Mouse (Mus musculus) stomach, postnatal 0 days (tissue): Measurements from ENCODE around the gene Wipi1. TPM values are rescaled to one million over a fixed set of nuclear protein-coding genes. Genes with fewer than 3 reads are reported as not detected.

ENCODE experiments used
- ATAC-seq: fragments of 200-750 bp; cut with Nextera tagmentation; 2 replicates; pipeline ENCODE4 v1.8.0; 2017; ENCODE audit not compliant: low FRiP score, low TSS enrichment
- DNase-seq: peaks from one replicate; pipeline ENCODE4 v3.0.0-alpha.2; 2016; ENCODE audit warnings: low spot score
- H3K27ac ChIP-seq: fragments of 300-500 bp; sonication (generic); replicated peaks from 2 replicates; pipeline ENCODE4 v1.5.1; 2014; ENCODE audit warnings: mild to moderate bottlenecking, control low read depth
- H3K27me3 ChIP-seq: fragments of 300-500 bp; sonication (generic); 2 replicates; pipeline ENCODE4 v1.6.1; 2014; ENCODE audit warnings: low read length; ENCODE audit not compliant: control insufficient read depth, insufficient read depth
- H3K36me3 ChIP-seq: fragments of 300-500 bp; sonication (generic); 2 replicates; pipeline ENCODE4 v1.6.1; 2014; ENCODE audit warnings: low read length, mixed read lengths; ENCODE audit not compliant: control insufficient read depth, insufficient read depth
- H3K4me1 ChIP-seq: fragments of 300-500 bp; sonication (generic); replicated peaks from 2 replicates; pipeline ENCODE4 v1.6.1; 2014; ENCODE audit warnings: antibody characterized with exemption; ENCODE audit not compliant: control insufficient read depth, insufficient read depth
- H3K4me2 ChIP-seq: fragments of 300-500 bp; sonication (generic); replicated peaks from 2 replicates; pipeline ENCODE4 v1.6.1; 2014; ENCODE audit warnings: low read depth, mild to moderate bottlenecking, control low read depth, moderate library complexity
- H3K4me3 ChIP-seq: fragments of 300-500 bp; sonication (generic); 2 replicates; pipeline ENCODE4 v1.5.1; 2014; ENCODE audit warnings: low read depth, low read length, control low read depth
- H3K9ac ChIP-seq: fragments of 300-500 bp; sonication (generic); 2 replicates; pipeline ENCODE4 v1.6.1; 2014; ENCODE audit warnings: mild to moderate bottlenecking, low read length, control low read depth, mixed read lengths
- H3K9me3 ChIP-seq: fragments of 300-500 bp; sonication (generic); 2 replicates; pipeline ENCODE4 v1.6.1; 2016; ENCODE audit warnings: low read length; ENCODE audit not compliant: control insufficient read depth
- CTCF ChIP-seq: IDR thresholded peaks from 2 replicates; pipeline ENCODE4 v1.5.1; 2016; ENCODE audit warnings: antibody characterized with exemption, low read depth, mild to moderate bottlenecking, moderate library complexity
- EP300 ChIP-seq: optimal IDR thresholded peaks from 2 replicates; pipeline ENCODE3; 2016; ENCODE audit warnings: antibody characterized with exemption
- WGBS: fragments of 180-500 bp; shearing (Covaris S2); extraction: QIAGEN DNeasy Blood & Tissue Kit; methylation state at CpG from one replicate; pipeline ENCODE4 v1.1.7; 2014; 5-methylcytosine and 5-hydroxymethylcytosine counted together
- polyA plus RNA-seq: library from polyadenylated mRNA; unstranded; fragments of >200 nt; fragmentation: Nextera tagmentation; extraction: Ambion mirVana; gene quantifications from 2 replicates; pipeline ENCODE4 v1.2.1, GENCODE M21; 2015

The Wipi1 gene
- polyA plus RNA-seq, 1 experiment from 2014 or later, result 40.5 TPM

DNA sequence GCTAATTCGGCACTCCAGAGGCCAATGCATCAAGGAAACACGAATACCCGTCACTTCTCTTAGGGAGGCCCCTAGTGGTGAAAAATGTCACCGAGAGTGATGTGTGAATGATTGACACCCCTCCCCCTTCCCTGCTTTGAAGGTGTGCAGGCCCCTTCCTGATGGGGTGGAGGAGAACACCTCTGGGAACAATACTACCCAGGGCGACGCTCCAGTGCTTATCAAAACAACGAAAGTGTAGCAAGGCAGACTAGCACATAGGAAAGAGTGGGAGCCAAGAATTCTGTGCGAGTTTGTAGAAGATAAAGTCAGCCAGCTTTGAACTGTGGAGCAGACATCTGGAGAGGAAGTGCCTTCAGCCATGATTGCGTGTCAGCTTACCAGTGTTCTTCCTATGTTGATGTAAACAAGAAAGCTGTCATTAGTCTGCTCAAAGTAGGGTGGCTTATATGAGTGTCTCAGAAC is 50.9 kb downstream of the Wipi1 start:
- WGBS, result 19% methylated on average over 9 of the region's 9 CpGs
- Histone ChIP-seq H3K36me3 (no peaks in the 10 kb centered on the region), H3K27me3 (no peaks in the 10 kb centered on the region), H3K9me3 (no peaks in the 10 kb centered on the region), H3K4me1 (no peaks in the 10 kb centered on the region), H3K27ac (no peak overlapping the region), H3K4me3 (no peak overlapping the region), H3K9ac (no peak overlapping the region), H3K4me2 (no peak overlapping the region)
- DNase-seq (peak; percentile 62), ATAC-seq (peak; percentile 24; the same call in 1 of the 2 replicates)
- TF ChIP-seq EP300 (no peak), CTCF (peak; percentile 73)

DNA sequence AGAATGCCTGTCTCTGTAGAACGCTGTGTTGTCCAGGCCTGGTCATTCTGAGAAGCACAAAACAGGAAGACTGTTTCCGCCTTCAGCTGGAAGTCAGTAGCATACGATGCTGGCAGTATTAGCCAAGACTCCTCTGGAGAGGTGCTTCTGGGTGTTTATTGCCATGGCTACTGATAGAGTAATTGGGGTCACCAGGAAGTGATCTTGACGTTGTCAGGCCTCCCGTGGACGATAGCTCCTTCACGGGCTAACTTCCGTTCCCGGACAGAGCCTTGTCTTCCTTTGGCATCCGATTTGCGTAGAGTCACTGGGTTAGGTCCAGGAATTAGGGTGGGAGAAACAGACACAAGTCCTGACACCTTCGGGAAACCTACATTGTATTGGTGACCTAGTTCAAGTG is 52.5 kb downstream of the Wipi1 start:
- no peak for ATAC-seq
- 81% methylated on average over 12 of the region's 12 CpGs for WGBS
- H3K9me3 ChIP-seq, result no peaks in the 10 kb centered on the region

DNA sequence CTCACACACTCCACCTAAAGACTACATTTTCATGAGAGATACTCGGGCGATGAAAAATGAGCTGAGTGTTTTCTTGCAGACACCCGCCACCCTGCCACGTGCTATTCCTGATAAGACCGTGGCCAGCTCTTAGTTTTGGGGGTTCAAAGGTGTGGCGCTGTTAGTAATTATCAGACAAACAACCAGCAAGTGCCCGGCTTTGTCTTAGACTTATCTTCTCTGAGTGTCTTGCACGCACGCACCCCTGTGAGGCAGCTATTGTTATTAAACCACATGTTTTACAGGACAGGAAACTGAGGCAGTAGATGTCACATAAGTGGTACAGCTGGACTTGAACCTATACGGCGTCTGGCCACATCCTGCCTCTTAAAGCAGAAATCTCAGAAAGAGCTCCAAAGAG is 54.3 kb downstream of the Wipi1 start:
- H3K36me3 ChIP-seq, result no peaks in the 10 kb centered on the region
- H3K4me3 ChIP-seq, result no peak overlapping the region
- WGBS, result 59% methylated on average over 11 of the region's 11 CpGs
- no peak for ATAC-seq
- DNase-seq, result no peak
- TF ChIP-seq CTCF, result no peak
- TF ChIP-seq EP300, result no peak
- H3K4me1 ChIP-seq, result no peaks in the 10 kb centered on the region
- no peak overlapping the region for H3K27ac ChIP-seq
- no peak overlapping the region for H3K4me2 ChIP-seq
- no peak overlapping the region for H3K9ac ChIP-seq
- no peaks in the 10 kb centered on the region for H3K9me3 ChIP-seq
- no peaks in the 10 kb centered on the region for H3K27me3 ChIP-seq

More for the DNA sequence above, 52.5 kb downstream of the Wipi1 start:
- no peak overlapping the region for H3K4me2 ChIP-seq
- no peak for TF ChIP-seq EP300
- TF ChIP-seq CTCF, result no peak
- H3K9ac ChIP-seq, result no peak overlapping the region
- no peak for DNase-seq
- H3K36me3 ChIP-seq, result no peaks in the 10 kb centered on the region
- no peak overlapping the region for H3K4me3 ChIP-seq
- H3K27me3 ChIP-seq, result no peaks in the 10 kb centered on the region
- H3K4me1 ChIP-seq, result no peaks in the 10 kb centered on the region
- H3K27ac ChIP-seq, result no peak overlapping the region

DNA sequence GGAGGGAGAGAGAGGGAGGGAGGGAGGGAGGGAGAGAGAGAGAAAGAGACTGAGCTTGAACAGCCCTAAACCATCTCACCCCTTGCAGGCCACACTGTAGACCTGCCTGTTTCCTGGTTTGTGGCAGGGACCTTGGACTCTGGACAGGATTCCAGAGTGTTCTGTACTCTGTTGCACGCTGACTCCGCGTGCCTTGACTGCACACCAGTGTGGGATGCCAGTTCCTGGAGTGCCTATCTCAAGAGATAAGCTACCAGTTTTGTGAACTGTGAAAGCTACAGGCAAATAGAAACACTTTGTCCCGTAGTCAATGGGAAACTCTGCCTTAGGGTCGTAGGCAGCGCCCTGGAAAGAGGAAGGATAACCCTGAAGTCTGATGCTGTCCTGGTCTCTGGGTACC is 55.6 kb downstream of the Wipi1 start:
- H3K27ac ChIP-seq, result peak overlapping the region; percentile 45; the same call in 1 of the 2 replicates
- TF ChIP-seq EP300 (no peak), CTCF (no peak)

DNA sequence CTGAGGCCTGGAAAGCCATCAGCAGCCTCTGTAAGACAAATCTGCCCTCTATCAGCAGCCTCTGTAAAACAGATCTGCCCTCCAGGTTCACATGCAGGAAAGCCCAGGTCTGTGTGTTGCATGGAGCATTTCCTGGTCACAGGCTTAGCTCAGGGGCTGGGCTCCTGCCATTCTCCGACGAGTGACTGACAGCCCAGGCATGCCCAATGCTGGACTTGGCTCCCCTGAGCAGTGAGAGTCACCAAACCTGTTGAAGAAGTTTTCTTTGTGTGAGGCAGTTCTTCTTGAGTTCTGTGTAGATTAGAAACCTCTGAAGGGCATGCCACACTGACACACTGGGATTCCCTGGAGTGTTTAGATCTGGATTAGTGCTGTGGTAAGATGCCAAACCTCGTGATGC is 57.3 kb downstream of the Wipi1 start:
- no peak overlapping the region for H3K4me3 ChIP-seq
- peak overlapping the region; percentile 80 for H3K27ac ChIP-seq
- no peaks in the 10 kb centered on the region for H3K36me3 ChIP-seq
- TF ChIP-seq CTCF, result 0 out of 2 replicates have a peak, but pooled peaks have one; percentile 25
- TF ChIP-seq EP300, result no peak
- H3K27me3 ChIP-seq, result no peaks in the 10 kb centered on the region
- WGBS, result 20% methylated on average over 3 of the region's 3 CpGs
- DNase-seq, result peak; percentile 86
- peak; percentile 91 for ATAC-seq
- no peaks in the 10 kb centered on the region for H3K4me1 ChIP-seq
- H3K4me2 ChIP-seq, result no peak overlapping the region
- no peak overlapping the region for H3K9ac ChIP-seq
- H3K9me3 ChIP-seq, result no peaks in the 10 kb centered on the region

More for the DNA sequence above, 55.6 kb downstream of the Wipi1 start:
- H3K9me3 ChIP-seq, result no peaks in the 10 kb centered on the region
- H3K4me1 ChIP-seq, result no peaks in the 10 kb centered on the region
- 76% methylated on average over 6 of the region's 6 CpGs for whole genome bisulfite sequencing
- peak; percentile 92 for ATAC-seq
- no peaks in the 10 kb centered on the region for H3K36me3 ChIP-seq
- DNase-seq, result peak; percentile 85
- peak overlapping the region; percentile 27; the same call in 1 of the 2 replicates for H3K9ac ChIP-seq
- no peaks in the 10 kb centered on the region for H3K27me3 ChIP-seq
- H3K4me3 ChIP-seq, result no peak overlapping the region
- no peak overlapping the region for H3K4me2 ChIP-seq

DNA sequence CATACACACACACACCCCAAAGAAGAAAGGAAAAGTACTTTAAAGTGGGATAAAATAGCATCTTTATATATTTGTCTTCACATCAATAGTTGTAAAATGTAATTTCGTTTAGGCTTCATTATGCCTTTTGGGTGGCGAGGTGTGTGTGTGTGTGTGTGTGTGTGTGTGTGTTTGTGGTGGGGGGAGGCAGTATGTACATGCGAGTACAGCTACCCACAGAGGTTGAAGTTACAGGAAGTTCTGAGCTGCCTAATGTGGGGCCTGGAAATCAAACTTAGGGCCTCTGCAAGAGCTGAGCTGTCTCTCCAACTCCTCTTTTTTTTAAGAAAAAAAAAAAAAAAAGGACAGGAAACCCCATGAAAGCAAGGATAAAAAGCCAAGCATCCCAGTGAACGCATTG is 57.8 kb downstream of the Wipi1 start:
- Histone ChIP-seq H3K4me3 (no peak overlapping the region), H3K9ac (no peak overlapping the region), H3K4me1 (no peaks in the 10 kb centered on the region), H3K27ac (peak overlapping the region; percentile 80), H3K9me3 (no peaks in the 10 kb centered on the region), H3K27me3 (no peaks in the 10 kb centered on the region), H3K4me2 (no peak overlapping the region), H3K36me3 (no peaks in the 10 kb centered on the region)
- ATAC-seq (no peak), DNase-seq (no peak)
- TF ChIP-seq EP300, result no peak
- TF ChIP-seq CTCF, result no peak
- 53% methylated on average over 4 of the region's 4 CpGs for WGBS
